In the genomic region with DNA sequence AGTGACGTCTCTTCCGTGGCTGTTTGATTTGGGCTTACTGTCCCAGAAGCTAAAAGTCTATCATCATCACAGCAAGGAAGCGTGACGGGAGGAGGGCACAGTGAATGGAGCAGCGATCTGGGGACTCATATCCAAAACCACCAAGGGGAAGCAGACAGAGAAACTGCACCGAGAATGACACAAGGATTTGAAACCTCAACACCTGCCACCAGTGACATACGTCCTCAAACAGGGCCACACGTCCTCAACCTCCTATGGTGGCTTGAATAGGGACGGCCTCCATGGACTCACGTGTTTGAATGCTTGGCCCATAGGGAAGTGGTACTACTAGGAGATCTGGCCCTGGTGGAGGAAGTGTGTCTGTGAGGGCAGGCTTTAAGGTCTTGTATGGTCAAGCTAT, we compare ENCODE assay signal across 21 mouse cellular contexts. TPM values are rescaled to one million over a fixed set of nuclear protein-coding genes. Genes with fewer than 3 reads are reported as not detected.
"Had no signal": no experiment of that assay in that cellular context is flagged by ENCODE, and none has a peak within 500 bp of the region (broad histone marks: within the 10 kb centered on the region; RNA-seq: fewer than 3 reads in every experiment).

No protein-coding gene starts in this region.

- DNase-seq: liver, embryonic 13.5 days; liver, postnatal 0 days; lung, adult 2 months; lung, postnatal 14 days; lung, postnatal 36 days; right cerebral cortex, postnatal 14 days; spleen, adult 18-20 months; thymus, adult 2 months; thymus, postnatal 25 days; thymus, postnatal 4 days had no signal

- H3K27ac ChIP-seq: liver, embryonic 13.5 days; liver, embryonic 15.5 days; lung, embryonic 15.5 days; macrophage; midbrain, embryonic 12.5 days; midbrain, embryonic 15.5 days; neural tube, embryonic 12.5 days had no signal

- H3K27me3 ChIP-seq: liver, embryonic 13.5 days; liver, embryonic 15.5 days; lung, embryonic 15.5 days; megakaryocyte, embryonic 14.5 days; midbrain, embryonic 12.5 days; midbrain, embryonic 15.5 days; neural tube, embryonic 12.5 days had no signal

- H3K4me1 ChIP-seq: liver, embryonic 13.5 days; liver, embryonic 15.5 days; lung, embryonic 15.5 days; megakaryocyte, embryonic 14.5 days; midbrain, embryonic 12.5 days; midbrain, embryonic 15.5 days; neural tube, embryonic 12.5 days had no signal

- H3K36me3 ChIP-seq: liver, embryonic 13.5 days; liver, embryonic 15.5 days; lung, embryonic 15.5 days; midbrain, embryonic 12.5 days; midbrain, embryonic 15.5 days; neural tube, embryonic 12.5 days had no signal

- H3K4me3 ChIP-seq: liver, embryonic 13.5 days; liver, embryonic 15.5 days; lung, embryonic 15.5 days; megakaryocyte, embryonic 14.5 days; midbrain, embryonic 12.5 days; midbrain, embryonic 15.5 days; neural tube, embryonic 12.5 days had no signal

- H3K9me3 ChIP-seq: liver, embryonic 13.5 days; liver, embryonic 15.5 days; lung, embryonic 15.5 days; midbrain, embryonic 12.5 days; midbrain, embryonic 15.5 days; neural tube, embryonic 12.5 days had no signal

- H3K9ac ChIP-seq: liver, embryonic 13.5 days; liver, embryonic 15.5 days; liver, postnatal 0 days; lung, embryonic 15.5 days; midbrain, embryonic 12.5 days; midbrain, embryonic 15.5 days; neural tube, embryonic 12.5 days had no signal

- ATAC-seq: liver, postnatal 0 days; lung, postnatal 0 days; midbrain, embryonic 15.5 days had no signal

- H3K4me2 ChIP-seq: liver, embryonic 13.5 days; liver, embryonic 15.5 days; lung, embryonic 15.5 days; midbrain, embryonic 12.5 days; midbrain, embryonic 15.5 days; neural tube, embryonic 12.5 days had no signal

RNA-seq across cellular contexts. Expression of a gene that starts 38.5 kb away (rescaled TPM):
- total RNA-seq: monocyte, adult 5-6 weeks; neutrophil, adult 5-6 weeks had no signal
- polyA plus RNA-seq: liver, embryonic 13.5 days; liver, postnatal 0 days; macrophage; small intestine, adult 2 months had no signal
